Mouse (Mus musculus) gastrocnemius, postnatal 14 days (tissue): ENCODE measurements around the gene Hoxc5. TPM values are rescaled to one million over a fixed set of nuclear protein-coding genes. Genes with fewer than 3 reads are reported as not detected.

Experiments
- DNase-seq: peaks from one replicate; pipeline ENCODE4 v3.0.0; 2021; ENCODE audit warnings: mixed read lengths
- intact Hi-C: fragments of 180-260 bp; cut with DNase I; formaldehyde crosslinking; loops from one replicate; pipeline ENCODE4 v1.15.1; 2025; ENCODE audit warnings: low total_unique reads
- total RNA-seq, 2 experiments: library from RNA; stranded (reverse); gene quantifications; 2 replicates each; pipeline ENCODE4 v1.2.3; 2021

Hoxc5 gene
- total RNA-seq, 2 experiments from 2014 or later = 1.4 to 1.8 TPM

DNA sequence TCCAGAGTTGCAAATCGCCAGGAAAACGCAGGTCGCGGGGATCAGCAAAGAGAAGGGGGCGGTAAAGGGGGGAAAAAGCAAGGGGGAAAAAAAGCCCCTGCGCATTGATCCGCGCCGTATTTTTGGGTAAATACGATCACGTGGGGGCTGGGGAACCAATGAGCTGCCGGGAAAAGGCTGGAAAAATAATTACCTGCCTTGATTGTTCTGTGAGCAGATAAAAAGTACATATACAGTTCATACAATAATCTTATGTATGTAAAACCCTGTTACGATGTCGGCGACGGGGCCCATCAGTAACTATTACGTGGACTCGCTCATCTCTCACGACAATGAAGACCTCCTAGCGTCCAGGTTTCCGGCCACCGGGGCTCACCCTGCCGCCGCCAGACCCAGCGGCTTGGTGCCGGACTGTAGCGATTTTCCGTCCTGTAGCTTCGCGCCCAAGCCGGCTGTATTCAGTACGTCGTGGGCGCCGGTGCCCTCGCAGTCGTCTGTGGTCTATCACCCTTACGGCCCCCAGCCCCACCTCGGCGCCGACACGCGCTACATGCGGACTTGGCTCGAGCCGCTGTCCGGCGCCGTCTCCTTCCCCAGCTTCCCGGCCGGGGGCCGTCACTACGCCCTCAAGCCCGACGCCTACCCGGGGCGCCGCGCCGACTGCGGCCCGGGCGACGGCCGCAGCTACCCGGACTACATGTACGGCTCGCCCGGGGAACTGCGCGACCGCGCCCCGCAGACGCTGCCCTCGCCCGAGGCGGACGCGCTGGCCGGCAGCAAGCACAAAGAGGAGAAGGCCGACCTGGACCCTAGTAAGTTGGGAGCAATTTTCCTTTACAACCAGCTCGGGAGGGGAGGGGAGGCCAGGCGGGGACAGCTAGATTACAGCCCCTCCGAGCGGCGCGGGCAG lies 14.4 kb downstream of the Hoxc5 start:
- peak; percentile 74 for DNase-seq
- intact Hi-C loops = no loop called here

DNA sequence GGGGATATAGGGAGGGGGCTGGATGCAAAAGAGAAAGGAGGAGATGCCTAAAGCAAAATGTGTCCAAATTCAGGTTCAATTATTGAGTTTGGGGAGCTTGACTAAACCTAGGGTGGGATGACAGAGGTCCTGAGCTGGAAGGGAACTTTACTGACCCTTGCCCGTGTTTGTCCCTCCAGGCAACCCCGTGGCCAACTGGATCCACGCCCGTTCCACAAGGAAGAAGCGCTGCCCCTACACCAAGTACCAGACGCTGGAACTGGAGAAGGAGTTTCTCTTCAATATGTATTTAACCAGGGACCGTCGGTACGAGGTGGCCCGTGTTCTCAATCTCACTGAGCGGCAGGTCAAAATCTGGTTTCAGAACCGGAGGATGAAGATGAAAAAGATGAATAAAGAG lies 16.5 kb downstream of the Hoxc5 start:
- intact Hi-C loops = no loop called here
- no peak for DNase-seq

DNA sequence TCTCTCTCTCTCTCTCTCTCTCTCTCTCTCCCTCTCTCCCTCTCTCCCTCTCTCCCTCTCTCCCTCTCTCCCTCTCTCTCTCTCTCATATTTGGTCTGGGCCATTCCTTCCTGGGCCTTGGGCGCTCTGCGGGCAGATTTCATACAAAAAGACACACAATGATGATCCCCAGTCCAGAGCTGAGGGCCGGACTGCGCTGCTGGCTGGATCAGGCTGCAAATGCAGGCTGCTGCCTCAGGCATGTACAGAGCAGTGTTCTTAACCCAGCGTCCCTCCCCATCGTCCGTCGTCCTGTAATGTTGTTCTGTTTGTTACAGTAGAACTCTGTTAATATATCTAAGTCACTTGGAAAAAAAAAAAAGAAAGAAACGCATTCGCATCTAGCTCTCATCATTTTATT lies 17.3 kb downstream of the Hoxc5 start:
- intact Hi-C loops = no loop called here

GRCm38 (mm10) chr15:102984925-102985324 lies 17.7 kb downstream of the Hoxc5 start:
- intact Hi-C loops = loop anchor here (5.0 kb wide), 2 partner anchors 137 to 182 kb away; partner anchors contain the start of gene Smug1
- no peak for DNase-seq

More for the DNA sequence above, 17.3 kb downstream of the Hoxc5 start:
- DNase-seq = no peak

DNA sequence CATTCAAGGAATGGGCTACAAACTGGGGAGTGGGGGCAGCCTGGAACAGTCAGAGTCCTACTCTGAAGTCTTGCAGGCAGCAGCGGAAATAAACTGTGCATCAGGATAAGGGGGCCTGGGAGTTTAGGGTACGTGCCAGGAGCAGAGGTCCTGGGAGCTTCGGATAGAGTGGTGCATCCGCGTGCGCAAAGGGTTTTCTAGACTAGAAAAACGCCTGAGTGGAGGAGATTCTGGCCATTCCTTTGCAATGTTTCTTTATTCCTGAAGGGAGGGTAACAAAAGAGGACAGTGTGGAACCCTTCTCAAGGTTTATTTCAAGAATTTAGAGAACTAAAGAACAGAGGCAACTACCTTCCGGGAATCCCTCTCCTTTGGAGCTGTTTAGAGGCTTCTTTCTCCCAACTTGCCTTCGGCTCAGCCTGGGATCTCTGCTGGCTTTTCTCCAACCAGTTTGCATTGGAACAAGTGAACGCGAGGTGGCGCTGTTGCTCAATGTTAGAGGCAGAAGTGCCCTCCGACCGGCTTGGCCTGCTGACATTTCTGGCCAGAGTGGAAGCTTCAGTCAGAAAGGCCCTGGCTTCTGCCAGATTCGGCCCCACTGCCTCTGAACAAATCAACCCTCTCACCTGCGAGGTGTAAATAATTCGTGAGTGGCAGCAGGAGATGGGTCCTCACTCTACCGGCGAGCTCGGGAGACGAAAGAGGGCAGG lies 20.0 kb downstream of the Hoxc5 start:
- DNase-seq = peak; percentile 93
- intact Hi-C loops = loop anchor here (5.0 kb wide), 2 partner anchors 135 to 180 kb away; partner anchors contain the start of gene Smug1

DNA sequence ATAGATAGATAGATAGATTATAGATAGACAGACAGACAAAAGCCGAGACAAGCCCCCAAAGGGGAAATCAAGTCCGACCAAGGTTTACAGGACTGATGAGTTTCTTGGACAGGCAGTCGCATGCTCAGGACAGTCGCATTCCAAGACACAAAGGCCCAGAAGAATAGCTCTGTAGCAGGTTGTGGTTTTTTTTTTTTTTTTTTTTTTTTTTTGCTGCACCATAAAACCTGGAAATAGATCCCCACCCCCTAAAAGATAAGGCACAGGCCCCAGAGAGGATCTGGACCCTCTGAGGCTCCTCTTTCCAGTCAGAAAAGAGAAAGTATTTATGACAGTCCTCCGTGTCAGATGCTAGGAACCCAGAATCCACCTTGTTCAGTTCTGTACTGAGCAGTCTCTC lies 20.8 kb downstream of the Hoxc5 start:
- DNase-seq = no peak
- intact Hi-C loops = loop anchor here (5.0 kb wide), 2 partner anchors 134 to 179 kb away; partner anchors contain the start of gene Smug1

DNA sequence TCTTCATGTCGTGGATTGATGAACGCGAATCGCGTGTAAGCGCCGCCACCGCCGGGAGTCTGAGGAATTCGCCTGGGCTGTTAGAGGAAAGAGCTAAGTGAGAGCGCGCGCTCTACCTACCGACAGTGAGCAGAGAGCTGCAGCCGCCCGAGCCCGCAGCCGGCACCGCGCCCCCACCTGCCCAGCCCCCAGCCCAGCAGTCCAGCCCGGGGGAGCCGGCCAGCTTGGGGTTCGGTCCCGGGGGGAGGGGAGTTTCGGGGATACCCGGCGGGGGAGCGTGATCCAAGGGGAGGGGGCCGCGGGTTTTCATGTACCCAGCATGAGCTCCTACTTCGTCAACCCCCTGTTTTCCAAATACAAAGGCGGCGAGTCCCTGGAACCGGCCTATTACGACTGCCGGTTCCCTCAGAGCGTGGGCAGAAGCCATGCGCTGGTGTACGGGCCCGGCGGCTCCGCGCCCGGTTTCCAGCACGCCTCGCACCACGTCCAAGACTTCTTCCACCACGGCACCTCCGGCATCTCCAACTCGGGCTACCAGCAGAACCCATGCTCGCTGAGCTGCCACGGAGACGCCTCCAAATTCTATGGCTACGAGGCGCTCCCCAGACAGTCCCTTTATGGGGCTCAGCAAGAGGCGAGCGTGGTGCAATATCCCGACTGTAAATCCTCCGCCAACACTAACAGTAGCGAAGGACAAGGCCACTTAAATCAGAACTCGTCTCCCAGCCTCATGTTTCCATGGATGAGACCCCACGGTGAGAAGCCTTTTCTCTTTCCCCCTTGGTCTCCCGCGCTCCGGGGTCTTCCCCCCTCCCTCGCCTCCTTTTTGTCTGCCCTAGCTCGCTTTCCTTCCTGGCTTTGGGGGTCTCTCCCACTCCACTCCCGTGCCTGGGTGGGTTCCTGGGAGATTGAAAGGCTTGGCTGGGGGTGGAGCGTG lies 23.5 kb downstream of the Hoxc5 start, which contains the start of gene Hoxc8:
Hoxc8 (plus strand) TSS at position 147 of the 937 bp plus-strand sequence.
- intact Hi-C loops = no loop called here

DNA sequence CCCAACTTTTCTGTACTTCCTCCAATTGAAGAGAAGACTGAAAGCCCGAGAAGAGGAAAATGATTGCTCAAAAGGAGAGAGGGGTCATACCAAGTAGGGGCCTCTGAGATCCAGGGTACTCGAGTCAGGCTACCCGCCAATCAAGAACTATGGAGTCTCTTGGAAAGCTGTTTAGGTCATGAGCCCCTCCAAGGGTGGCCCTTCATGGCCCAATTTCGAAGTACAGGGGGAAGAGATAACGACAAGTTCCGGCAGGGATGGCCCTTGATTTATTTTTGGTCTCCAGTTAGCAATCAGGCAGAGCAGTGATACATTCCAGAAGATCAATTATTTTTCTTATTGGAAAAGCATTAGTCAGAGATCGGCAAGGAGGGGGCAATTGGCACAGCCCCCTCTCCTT lies 24.5 kb downstream of the Hoxc5 start:
- DNase-seq = no peak
- intact Hi-C loops = no loop called here

More for the DNA sequence above, 23.5 kb downstream of the Hoxc5 start, which contains the start of gene Hoxc8:
- no peak for DNase-seq

DNA sequence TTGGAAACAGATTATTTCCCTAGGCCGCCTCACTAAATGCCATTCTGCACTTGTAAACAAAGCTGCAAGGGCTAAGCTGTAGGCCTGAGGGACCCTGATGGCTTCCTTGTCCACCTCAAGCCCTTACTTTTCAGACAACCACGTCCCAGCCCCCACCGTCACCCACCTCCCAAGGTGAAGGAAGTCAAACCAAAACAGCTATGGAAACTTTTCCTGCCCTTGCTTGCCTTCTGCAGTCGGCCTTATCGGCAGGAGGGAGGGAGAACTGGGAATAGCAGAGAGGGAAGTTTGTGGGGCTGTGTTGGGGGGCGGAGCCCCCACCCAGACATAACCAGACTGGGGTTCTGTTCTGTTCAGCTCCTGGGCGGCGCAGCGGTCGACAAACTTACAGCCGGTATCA lies 25.0 kb downstream of the Hoxc5 start:
- intact Hi-C loops = no loop called here
- no peak for DNase-seq

DNA sequence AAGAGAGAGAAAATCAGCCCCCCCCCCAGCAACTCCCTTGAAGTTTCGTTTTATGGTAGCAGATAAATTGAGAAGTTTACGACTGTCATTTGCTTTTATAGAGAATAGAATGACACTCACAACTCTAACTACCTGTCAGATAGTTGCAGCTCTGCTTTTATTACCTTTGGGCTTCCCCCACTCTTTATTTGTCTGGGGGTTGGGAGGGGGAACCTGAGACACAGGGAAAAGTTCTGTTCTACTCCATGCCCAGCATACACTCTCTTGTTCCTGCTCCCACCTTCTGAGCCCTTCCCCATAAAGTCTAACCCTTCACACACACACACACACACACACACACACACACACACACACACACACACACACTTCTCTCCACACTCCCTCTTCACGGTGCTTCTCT lies 25.6 kb downstream of the Hoxc5 start:
- DNase-seq = no peak
- intact Hi-C loops = no loop called here

DNA sequence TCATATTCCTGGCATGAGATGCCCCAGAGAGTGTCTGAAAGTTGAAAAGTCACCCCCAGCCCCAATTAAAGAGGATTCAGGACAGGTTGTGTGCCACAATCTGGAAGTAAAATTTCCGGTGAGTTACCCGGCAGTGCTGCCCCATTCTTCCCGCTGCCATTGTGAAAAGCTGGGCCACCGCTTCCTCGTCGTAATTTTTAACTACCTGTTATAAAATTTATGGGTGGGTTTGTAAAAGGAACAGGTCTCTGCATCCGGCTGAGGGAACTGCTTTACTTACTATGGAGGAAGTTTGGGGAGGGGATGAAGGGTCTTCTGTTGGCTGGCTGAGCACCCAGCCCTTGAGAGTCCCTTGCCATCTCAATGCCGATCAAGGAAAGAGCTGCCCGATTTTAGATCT lies 29.3 kb downstream of the Hoxc5 start:
- intact Hi-C loops = no loop called here
- DNase-seq = no peak

GRCm38 (mm10) chr15:102997431-102997830 lies 30.2 kb downstream of the Hoxc5 start:
- intact Hi-C loops = no loop called here
- no peak for DNase-seq

DNA sequence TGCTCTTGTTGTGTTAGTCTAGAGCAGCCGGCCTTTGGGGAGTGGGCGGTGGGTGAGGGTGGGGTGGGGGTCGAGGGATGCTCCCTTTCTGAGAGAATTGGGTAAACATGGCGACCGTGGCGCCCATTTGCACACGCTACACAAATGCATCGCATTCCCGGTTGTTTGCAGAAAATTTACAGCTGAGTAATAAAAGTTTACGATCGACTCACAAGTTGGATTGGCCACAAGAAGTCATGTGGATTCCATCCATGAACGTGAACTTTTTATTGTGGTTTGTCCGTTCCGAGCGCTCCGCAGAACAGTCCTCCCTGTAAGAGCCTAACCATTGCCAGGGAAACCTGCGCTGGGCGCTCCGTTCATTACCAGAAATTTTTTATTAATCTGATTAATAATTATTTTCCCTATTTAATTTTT lies 30.7 kb downstream of the Hoxc5 start, which contains the start of gene Hoxc6:
Hoxc6 (plus strand) TSS at position 319 of the 417 bp plus-strand sequence.
- DNase-seq = no peak
- intact Hi-C loops = no loop called here

DNA sequence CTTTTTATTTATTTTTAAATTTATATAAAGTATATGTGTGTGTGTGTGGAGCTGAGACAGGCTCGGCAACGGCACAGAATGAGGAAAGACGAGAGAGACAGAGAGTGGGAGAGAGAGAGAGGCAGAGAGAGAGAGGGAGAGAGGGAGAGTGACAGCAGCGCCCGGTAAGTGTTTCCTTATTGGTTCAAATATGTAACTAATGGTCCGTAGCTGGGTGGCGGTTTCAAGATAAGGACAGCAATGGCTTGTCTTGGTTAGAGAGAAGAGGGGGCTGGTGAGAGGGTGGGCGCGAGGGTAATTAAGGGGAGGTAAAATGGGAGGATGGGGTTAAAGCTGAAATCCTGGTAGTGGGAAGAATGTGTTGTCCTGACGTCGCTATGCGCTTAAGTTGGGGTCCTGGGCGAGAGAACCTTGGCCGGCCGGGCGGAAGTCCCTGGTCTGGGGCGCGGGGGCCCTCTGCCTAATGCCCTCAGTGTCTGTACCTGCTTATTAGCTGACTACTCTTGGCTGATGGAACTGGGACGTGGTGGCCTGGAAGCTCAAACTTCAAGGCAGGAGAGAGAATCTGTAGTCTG lies 31.5 kb downstream of the Hoxc5 start:
- no peak for DNase-seq
- intact Hi-C loops = no loop called here

- peak; percentile 92 for DNase-seq
- intact Hi-C loops = no loop called here
Measured at GRCm38 (mm10) chr15:102999183-102999831, 32.1 kb downstream of the Hoxc5 start.

- intact Hi-C loops = no loop called here
- peak; percentile 50 for DNase-seq
Measured at GRCm38 (mm10) chr15:102999955-103000354, 32.7 kb downstream of the Hoxc5 start.

DNA sequence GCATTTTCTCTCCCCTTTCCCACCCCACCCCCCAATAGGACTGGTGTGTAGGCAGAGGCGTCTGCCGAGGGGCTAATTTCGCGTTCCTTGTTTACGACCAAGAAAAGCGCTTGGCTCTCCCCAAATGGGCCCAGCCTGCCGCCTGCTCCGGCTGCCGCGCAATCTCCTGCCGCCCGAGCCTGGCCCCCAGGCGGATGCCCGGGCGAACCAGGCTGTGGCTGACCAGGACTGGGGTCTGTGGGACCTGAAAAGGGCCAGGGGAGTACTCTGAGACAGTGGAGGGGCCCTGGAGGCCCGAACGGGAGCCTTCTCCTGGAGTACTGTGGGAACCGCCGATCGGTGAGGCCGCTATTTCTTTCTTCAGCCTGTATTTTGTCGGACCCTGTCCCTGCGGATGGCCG lies 33.3 kb downstream of the Hoxc5 start:
- DNase-seq = no peak
- intact Hi-C loops = no loop called here

DNA sequence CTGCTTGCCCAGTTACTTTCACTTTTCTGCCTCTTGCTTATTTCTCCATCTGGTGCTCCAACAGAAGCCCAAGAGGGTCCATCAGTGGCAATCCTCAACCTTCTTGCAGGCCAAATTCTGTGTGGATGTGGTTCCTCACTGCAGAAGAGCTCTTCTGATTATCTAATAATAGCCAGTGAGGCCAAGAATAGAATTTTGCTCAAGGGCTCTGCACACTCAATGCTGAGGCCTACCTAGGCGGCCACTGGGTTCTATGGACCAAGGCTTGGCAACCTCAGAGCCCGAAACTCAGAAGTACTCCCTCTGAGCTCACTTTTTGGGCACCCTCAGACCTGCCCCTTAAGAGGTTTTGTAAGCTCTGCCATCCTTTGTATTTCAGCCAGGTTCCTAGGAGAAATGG lies 34.1 kb downstream of the Hoxc5 start:
- intact Hi-C loops = no loop called here
- DNase-seq = no peak
